Mouse (Mus musculus) liver, embryonic 16.5 days (tissue): ENCODE results near the gene Fam240b. TPM values are rescaled to one million over a fixed set of nuclear protein-coding genes. Genes with fewer than 3 reads are reported as not detected.
A peak's percentile ranks its signal among the peaks of the same experiment; 100 is the strongest.
"Not testable (repeated sequence)": the region's sequence is repeated elsewhere in the genome, so short reads cannot be mapped to it uniquely, and the experiment has no call there.

Experiments
- ATAC-seq: fragments of 200-750 bp; cut with Nextera tagmentation; 2 replicates; pipeline ENCODE4 v1.8.0; 2017; ENCODE audit warnings: low read depth, mild to moderate bottlenecking, moderate number of reproducible peaks, moderate library complexity
- H3K27ac ChIP-seq: fragments of 300-500 bp; sonication (generic); 2 replicates; pipeline ENCODE4 v1.5.1; 2014; ENCODE audit warnings: mild to moderate bottlenecking, low read length
- H3K27me3 ChIP-seq: fragments of 300-500 bp; sonication (generic); 2 replicates; pipeline ENCODE4 v1.6.1; 2014; ENCODE audit warnings: low read depth, low read length, mixed read lengths; ENCODE audit not compliant: control insufficient read depth, insufficient read depth
- H3K36me3 ChIP-seq: fragments of 300-500 bp; sonication (generic); 2 replicates; pipeline ENCODE4 v1.6.1; 2014; ENCODE audit warnings: mild to moderate bottlenecking; ENCODE audit not compliant: control insufficient read depth, insufficient read depth
- H3K4me1 ChIP-seq: fragments of 300-500 bp; sonication (generic); 2 replicates; pipeline ENCODE4 v1.6.1; 2014; ENCODE audit warnings: low read depth, low read length, mixed read lengths; ENCODE audit not compliant: control insufficient read depth
- H3K4me2 ChIP-seq: fragments of 300-500 bp; sonication (generic); 2 replicates; pipeline ENCODE4 v1.6.1; 2014; ENCODE audit warnings: low read depth, low read length, mixed read lengths
- H3K4me3 ChIP-seq: fragments of 300-500 bp; sonication (generic); 2 replicates; pipeline ENCODE4 v1.5.1; 2014; ENCODE audit warnings: low read depth, mild to moderate bottlenecking, low read length
- H3K9ac ChIP-seq: fragments of 300-500 bp; sonication (generic); 2 replicates; pipeline ENCODE4 v1.6.1; 2014; ENCODE audit warnings: low read depth, low read length
- H3K9me3 ChIP-seq: fragments of 300-500 bp; sonication (generic); replicated peaks from 2 replicates; pipeline ENCODE4 v1.6.1; 2016; ENCODE audit warnings: low read length; ENCODE audit not compliant: control insufficient read depth
- WGBS: fragments of 180-500 bp; shearing (Covaris S2); extraction: QIAGEN DNeasy Blood & Tissue Kit; methylation state at CpG from one replicate; pipeline ENCODE4 v1.1.7; 2014; ENCODE audit not compliant: insufficient replicate concordance; 5-methylcytosine and 5-hydroxymethylcytosine counted together
- polyA plus RNA-seq: library from polyadenylated mRNA; unstranded; fragments of >200 nt; fragmentation: Nextera tagmentation; extraction: Ambion mirVana; gene quantifications from 2 replicates; pipeline ENCODE4 v1.2.1, GENCODE M21; 2015

Gene Fam240b
- polyA plus RNA-seq, 1 experiment from 2014 or later, result not detected

DNA sequence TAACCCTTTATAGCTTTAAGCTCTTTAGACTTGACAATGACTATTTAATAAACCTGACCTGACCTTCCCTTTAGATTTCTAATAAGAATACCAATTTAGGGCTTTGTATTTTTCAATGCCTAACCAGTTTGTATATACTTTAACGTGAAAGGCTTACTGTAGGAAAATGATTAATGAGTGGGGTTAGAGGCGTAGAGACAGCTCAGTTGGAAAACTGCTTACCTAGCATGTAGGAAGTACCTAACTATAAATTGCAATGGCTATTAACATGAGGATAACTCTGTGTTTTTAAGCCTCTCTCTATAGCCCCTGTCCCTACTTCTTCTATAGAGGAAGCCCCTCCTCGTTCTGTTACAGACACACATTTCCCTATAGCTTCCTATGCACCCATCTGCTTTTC, 17.6 kb downstream of the Fam240b start:
- H3K9me3 ChIP-seq, result no peaks in the 10 kb centered on the region
- H3K9ac ChIP-seq, result no peak overlapping the region
- H3K27me3 ChIP-seq, result no peaks in the 10 kb centered on the region
- H3K4me1 ChIP-seq, result no peaks in the 10 kb centered on the region
- WGBS, result 67% methylated on average over 3 of the region's 3 CpGs
- no peak overlapping the region for H3K4me3 ChIP-seq
- H3K36me3 ChIP-seq, result no peaks in the 10 kb centered on the region
- H3K4me2 ChIP-seq, result no peak overlapping the region
- H3K27ac ChIP-seq, result no peak overlapping the region
- ATAC-seq, result no peak

DNA sequence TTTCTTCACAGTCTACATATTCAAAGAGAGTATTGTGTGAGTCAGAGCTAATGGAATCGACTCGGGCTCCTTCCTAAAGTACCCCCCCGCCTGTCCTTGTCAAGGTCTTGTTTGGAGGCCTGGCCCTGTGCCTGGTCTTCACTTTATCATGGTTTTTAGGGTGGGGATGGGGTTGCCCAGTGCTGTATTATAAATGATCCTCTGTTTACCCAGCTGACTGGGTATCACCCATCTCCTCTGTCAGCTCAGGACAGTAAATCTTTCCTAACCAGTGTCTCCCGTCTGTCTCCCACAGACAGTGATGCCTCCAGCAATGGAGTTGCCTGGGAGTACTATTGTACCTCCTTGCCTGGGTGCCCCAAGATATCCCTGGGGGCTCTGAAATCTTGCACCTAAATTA, 19.6 kb downstream of the Fam240b start:
- H3K9me3 ChIP-seq, result no peaks in the 10 kb centered on the region
- no peak overlapping the region for H3K4me3 ChIP-seq
- H3K4me2 ChIP-seq, result no peak overlapping the region
- H3K9ac ChIP-seq, result no peak overlapping the region
- 72% methylated on average over 4 of the region's 4 CpGs for WGBS
- no peaks in the 10 kb centered on the region for H3K27me3 ChIP-seq
- no peaks in the 10 kb centered on the region for H3K4me1 ChIP-seq
- ATAC-seq, result no peak
- no peaks in the 10 kb centered on the region for H3K36me3 ChIP-seq
- no peak overlapping the region for H3K27ac ChIP-seq

DNA sequence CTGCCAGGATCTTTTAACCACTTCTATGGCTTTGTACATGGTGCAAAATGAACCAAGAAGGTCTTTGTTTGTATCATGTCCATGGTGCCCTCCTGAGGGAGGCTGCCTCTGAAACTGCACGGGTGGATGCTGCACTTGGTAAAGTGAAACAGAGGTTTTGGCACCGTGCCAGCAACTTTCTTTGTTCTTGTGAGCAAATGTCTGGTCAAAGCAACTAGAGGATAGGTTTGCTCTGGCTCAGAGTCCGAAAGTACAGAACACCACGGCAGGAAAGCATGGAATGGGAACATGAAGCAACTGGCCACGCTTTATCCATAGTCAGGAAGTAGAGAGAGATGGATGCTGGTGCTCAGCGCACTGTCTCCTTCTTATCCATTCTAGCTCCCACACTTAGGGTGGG, 29.7 kb downstream of the Fam240b start:
- ATAC-seq, result no peak; the same call in 1 of the 2 replicates
- Histone ChIP-seq H3K4me2 (no peak overlapping the region), H3K36me3 (no peaks in the 10 kb centered on the region), H3K4me1 (no peaks in the 10 kb centered on the region), H3K9me3 (no peaks in the 10 kb centered on the region), H3K27me3 (no peaks in the 10 kb centered on the region), H3K4me3 (no peak overlapping the region), H3K9ac (no peak overlapping the region), H3K27ac (no peak overlapping the region)
- WGBS, result 52% methylated on average over 6 of the region's 6 CpGs

DNA sequence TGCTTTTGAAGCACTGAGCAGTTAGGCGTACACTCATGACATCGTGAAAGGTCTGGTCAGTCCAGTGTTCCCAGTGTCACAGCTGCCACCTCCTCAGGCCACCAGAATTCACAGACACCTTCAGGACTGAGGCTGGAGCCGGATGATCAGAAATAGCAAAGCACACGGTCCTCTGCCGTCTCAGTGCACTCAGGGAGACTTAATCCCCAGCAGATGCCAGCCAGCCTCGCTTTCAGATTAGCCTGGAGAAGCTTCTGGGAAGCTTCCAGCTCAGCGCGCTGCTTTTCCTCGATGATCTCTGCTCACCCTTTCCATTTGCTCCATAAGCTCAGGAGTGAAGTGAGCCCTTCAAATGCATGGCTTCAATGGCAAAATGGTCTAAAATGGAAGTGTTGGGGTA, 32.4 kb downstream of the Fam240b start:
- no peak overlapping the region for H3K27ac ChIP-seq
- H3K4me1 ChIP-seq, result no peaks in the 10 kb centered on the region
- no peaks in the 10 kb centered on the region for H3K36me3 ChIP-seq
- no peak overlapping the region for H3K4me3 ChIP-seq
- no peaks in the 10 kb centered on the region for H3K27me3 ChIP-seq
- no peak for ATAC-seq
- no peak overlapping the region for H3K4me2 ChIP-seq
- H3K9me3 ChIP-seq, result 0 out of 2 replicates have a peak, but pooled peaks cover 2% of the 10 kb centered on the region
- H3K9ac ChIP-seq, result no peak overlapping the region
- WGBS, result 59% methylated on average over 9 of the region's 9 CpGs

DNA sequence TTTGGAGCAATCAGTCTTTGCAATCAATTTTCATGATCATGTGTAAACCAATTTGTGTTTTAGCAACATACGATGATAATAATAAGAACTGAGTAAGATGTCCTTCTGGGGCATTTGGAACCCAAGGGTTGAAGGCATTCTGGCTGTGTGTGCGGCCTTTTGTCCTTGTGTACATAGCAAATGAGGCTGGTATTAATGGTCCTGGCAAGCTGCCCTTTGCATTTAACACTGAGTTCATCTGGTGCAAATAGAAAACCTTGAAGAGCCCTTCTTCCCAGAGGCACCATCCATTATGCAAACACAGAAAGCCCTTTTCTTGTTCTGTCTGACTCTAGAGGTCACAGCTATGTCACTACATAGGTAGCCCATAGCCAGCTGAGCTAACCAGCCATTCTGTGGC, 35.0 kb downstream of the Fam240b start:
- H3K4me2 ChIP-seq, result no peak overlapping the region
- no peaks in the 10 kb centered on the region for H3K36me3 ChIP-seq
- no peaks in the 10 kb centered on the region for H3K27me3 ChIP-seq
- no peaks in the 10 kb centered on the region; the same call in 1 of the 2 replicates for H3K4me1 ChIP-seq
- H3K4me3 ChIP-seq, result no peak overlapping the region
- ATAC-seq, result no peak
- no peak overlapping the region for H3K9ac ChIP-seq
- no peak overlapping the region for H3K27ac ChIP-seq
- 0 out of 2 replicates have a peak, but pooled peaks cover 2% of the 10 kb centered on the region for H3K9me3 ChIP-seq
- 71% methylated on average over 2 of the region's 2 CpGs for WGBS

DNA sequence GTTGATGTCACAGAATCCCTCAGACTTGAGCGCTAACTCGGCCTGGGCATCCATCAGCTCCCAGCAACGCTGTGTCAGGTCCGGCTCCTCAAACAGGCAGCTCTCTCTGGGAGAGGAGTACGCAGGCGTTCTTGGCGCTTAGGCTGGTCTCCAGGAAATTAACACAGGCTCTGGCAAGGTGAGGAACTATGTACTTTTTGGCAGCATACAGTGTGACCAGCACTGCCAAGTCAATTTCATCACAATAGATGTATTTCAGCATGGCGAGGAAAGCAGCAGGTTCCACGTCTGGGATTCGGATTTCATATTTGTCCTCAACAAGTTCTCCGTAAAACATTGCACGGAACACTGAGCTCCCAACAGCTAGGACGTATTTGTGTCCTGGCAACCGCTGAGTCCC, 39.4 kb downstream of the Fam240b start:
- Histone ChIP-seq H3K9ac (no peak overlapping the region), H3K4me2 (no peak overlapping the region), H3K36me3 (no peaks in the 10 kb centered on the region), H3K27me3 (no peaks in the 10 kb centered on the region), H3K9me3 (0 out of 2 replicates have a peak, but pooled peaks cover 2% of the 10 kb centered on the region), H3K27ac (no peak overlapping the region), H3K4me1 (no peaks in the 10 kb centered on the region; the same call in 1 of the 2 replicates), H3K4me3 (no peak overlapping the region)
- 87% methylated on average over 14 of the region's 14 CpGs for WGBS
- no peak for ATAC-seq

DNA sequence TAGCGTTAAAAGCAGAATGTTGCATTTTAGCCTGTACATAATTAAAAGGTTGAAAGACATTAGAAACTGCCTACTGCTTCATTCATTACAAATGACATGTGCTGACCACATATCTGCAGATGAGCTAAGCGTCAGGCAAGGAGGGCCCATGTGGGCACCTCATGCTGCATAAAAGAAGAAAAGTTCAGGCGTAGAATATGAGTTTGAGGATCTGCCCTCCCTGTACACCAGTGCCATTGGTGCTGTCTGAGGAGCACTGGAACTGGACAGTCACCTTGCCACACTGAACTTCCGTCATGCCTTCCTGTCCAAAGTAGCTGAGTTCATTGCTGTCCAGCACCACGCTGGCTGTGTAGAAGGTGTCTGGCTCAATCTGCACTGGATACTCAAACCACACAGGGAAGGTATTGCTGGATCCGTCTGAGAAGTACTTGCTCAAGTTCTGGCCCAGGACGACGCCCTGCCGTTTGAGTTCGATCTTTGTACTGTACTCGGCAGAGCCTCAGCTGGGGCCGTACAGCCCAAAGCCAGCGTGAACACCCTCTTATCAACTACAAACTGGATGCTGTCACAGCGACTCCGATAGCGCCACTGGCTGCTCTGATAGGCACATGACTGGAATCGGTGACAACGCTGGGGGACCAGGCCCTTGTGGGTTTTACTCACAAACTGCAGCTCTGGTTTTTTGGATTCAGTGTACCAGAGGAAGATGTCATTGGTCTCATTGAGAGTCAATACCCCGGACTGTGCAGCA, 40.2 kb downstream of the Fam240b start:
- 51% methylated on average over 19 of the region's 19 CpGs for WGBS
- not testable (repeated sequence) for H3K9ac ChIP-seq, H3K4me3 ChIP-seq, H3K4me1 ChIP-seq, H3K27me3 ChIP-seq, H3K9me3 ChIP-seq, H3K36me3 ChIP-seq
- Histone ChIP-seq H3K27ac (peak overlapping the region; percentile 43; the same call in 1 of the 2 replicates), H3K4me2 (peak overlapping the region; percentile 28)
- peak; percentile 95 for ATAC-seq

DNA sequence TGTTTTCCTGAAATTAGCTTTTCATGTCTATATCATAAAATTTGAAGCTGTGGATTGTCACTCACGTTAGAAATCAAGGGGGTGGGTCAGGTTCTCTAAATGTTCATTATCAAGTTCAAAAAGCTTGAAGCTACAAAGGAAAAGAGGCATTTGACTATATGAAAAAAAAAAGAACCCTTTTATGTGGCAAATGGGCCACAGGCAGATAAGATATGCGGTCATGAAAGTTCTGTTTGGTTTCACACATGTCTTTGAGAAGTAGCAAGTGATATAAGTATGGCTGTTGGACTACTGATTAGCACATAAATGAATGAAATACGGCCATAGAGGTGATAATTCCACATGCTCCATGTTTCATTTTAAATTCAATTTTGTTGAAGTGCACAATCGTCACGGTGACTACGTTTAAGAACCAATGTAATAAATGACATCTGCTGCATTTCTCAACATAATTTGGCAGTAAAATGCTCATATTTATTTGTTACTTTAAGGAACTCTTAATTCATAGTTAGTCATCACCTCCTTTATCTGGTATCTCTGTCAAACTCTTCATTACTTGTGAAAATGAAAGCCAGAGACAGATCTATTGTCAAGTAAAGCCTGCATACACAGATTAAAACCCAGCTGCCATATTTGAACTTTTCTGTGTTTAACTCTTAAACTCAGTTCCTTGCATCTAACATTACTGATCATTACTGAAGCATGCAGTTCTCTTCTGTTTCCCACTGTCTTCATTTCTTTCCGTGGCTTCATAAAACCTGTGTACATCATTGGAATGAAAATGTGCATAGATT, 47.4 kb downstream of the Fam240b start:
- H3K4me1 ChIP-seq, result no peaks in the 10 kb centered on the region; the same call in 1 of the 2 replicates
- H3K9me3 ChIP-seq, result no peaks in the 10 kb centered on the region
- H3K9ac ChIP-seq, result no peak overlapping the region
- no peak overlapping the region for H3K4me3 ChIP-seq
- ATAC-seq, result peak; percentile 62
- H3K36me3 ChIP-seq, result no peaks in the 10 kb centered on the region
- H3K27ac ChIP-seq, result no peak overlapping the region
- H3K27me3 ChIP-seq, result no peaks in the 10 kb centered on the region
- WGBS, result 34% methylated on average over 7 of the region's 7 CpGs
- H3K4me2 ChIP-seq, result no peak overlapping the region

DNA sequence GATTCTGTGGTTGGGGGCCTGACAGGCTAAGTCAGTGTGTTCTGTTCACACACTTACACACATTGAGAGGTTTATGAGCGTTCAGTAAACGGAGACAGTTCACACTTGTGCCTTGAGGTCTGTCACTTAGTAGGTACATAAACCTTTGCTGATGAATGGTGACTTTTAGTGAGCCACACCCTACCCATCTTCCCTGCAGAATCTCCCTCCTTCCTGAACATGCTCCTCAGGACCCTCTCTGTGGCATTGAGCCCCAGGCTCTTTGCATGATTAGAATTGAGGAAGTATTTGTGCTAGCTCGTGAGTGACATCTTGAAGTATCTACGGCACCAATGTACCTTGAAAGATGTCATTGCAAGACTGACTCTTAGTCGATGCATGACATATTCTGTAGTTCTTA, 48.9 kb downstream of the Fam240b start:
- no peaks in the 10 kb centered on the region; the same call in 1 of the 2 replicates for H3K4me1 ChIP-seq
- no peak overlapping the region for H3K4me2 ChIP-seq
- ATAC-seq, result no peak
- no peaks in the 10 kb centered on the region for H3K27me3 ChIP-seq
- no peaks in the 10 kb centered on the region for H3K9me3 ChIP-seq
- no peak overlapping the region for H3K4me3 ChIP-seq
- no peak overlapping the region for H3K9ac ChIP-seq
- no peak overlapping the region for H3K27ac ChIP-seq
- no peaks in the 10 kb centered on the region for H3K36me3 ChIP-seq
- 54% methylated on average over 5 of the region's 5 CpGs for WGBS
